Mouse (Mus musculus) lung, embryonic 15.5 days (tissue): ENCODE measurements around the gene Ankrd33. TPM values are rescaled to one million over a fixed set of nuclear protein-coding genes. Genes with fewer than 3 reads are reported as not detected.

Experiments used
- polyA plus RNA-seq: library from polyadenylated mRNA; unstranded; fragments of >200 nt; fragmentation: Nextera tagmentation; extraction: Ambion mirVana; gene quantifications from 2 replicates; pipeline ENCODE4 v1.2.1, GENCODE M21; 2015

The Ankrd33 gene
- polyA plus RNA-seq, 1 experiment from 2014 or later: not detected

Other genes starting within 250 kb of the Ankrd33 start
- gene Scn8a, start 245.9 kb upstream of the Ankrd33 start, polyA plus RNA-seq: 1.4 and 2.1 TPM in 2 replicates
- 0.19 TPM in 1 of 2 replicates, not detected in the other for gene Gm47841, start 68.4 kb upstream of the Ankrd33 start, polyA plus RNA-seq
- 0.19 and 0.24 TPM in 2 replicates for gene Fignl2, start 37.2 kb upstream of the Ankrd33 start, polyA plus RNA-seq
- gene Acvrl1, start 12.8 kb downstream of the Ankrd33 start, polyA plus RNA-seq: 68.2 and 72.4 TPM in 2 replicates
- gene Acvr1b, start 58.3 kb downstream of the Ankrd33 start, polyA plus RNA-seq: 5.9 and 6.0 TPM in 2 replicates
- gene Grasp, start 108.4 kb downstream of the Ankrd33 start, polyA plus RNA-seq: 6.9 and 7.9 TPM in 2 replicates
- 9.2 and 9.9 TPM in 2 replicates for gene Nr4a1, start 138.5 kb downstream of the Ankrd33 start, polyA plus RNA-seq
- 74.5 and 76.8 TPM in 2 replicates for gene Atg101, start 168.5 kb downstream of the Ankrd33 start, polyA plus RNA-seq
- gene 6030408B16Rik, start 177.5 kb downstream of the Ankrd33 start, polyA plus RNA-seq: 48.1 and 50.0 TPM in 2 replicates